Mouse (Mus musculus): ENCODE measurements around the gene Lima1. TPM values are rescaled to one million over a fixed set of nuclear protein-coding genes. Genes with fewer than 3 reads are reported as not detected.

Lima1 gene
- polyA plus RNA-seq, 1 experiment from 2014 or later: 18.6 TPM

- peaks cover 4 to 11% of the 10 kb centered on the region in 2 experiments; a peak in 2 of 4 replicates for H3K4me1 ChIP-seq (ENCODE audit: control insufficient read depth in 2 of 2, insufficient read depth in 2 of 2, low read length in 2 of 2)
- no peaks in the 10 kb centered on the region for H3K27me3 ChIP-seq (ENCODE audit: control insufficient read depth, insufficient read depth, low read length)
- no peak for ATAC-seq (ENCODE audit: insufficient number of reproducible peaks, insufficient read depth, low FRiP score, low read depth)
- no peaks in the 10 kb centered on the region for H3K36me3 ChIP-seq (ENCODE audit: control insufficient read depth, insufficient read depth, low read length)
- no peak overlapping the region for H3K4me3 ChIP-seq (ENCODE audit: control insufficient read depth in 1 of 2, insufficient read depth in 1 of 2, low read depth in 1 of 2, low read length in 2 of 2)
- H3K9me3 ChIP-seq (ENCODE audit: control insufficient read depth, low read length): no peaks in the 10 kb centered on the region
- WGBS: 25% methylated on average over 8 of the region's 8 CpGs
- H3K9ac ChIP-seq (ENCODE audit: low read length): no peak overlapping the region
- H3K4me2 ChIP-seq (ENCODE audit: low read length): 0 out of 2 replicates have a peak overlapping the region, but pooled peaks have one; percentile 13
- no peak overlapping the region for H3K27ac ChIP-seq (replicated peaks in 1 of 2; ENCODE audit: control insufficient read depth in 1 of 2, insufficient read depth in 1 of 2, low read depth in 2 of 2, low read length in 2 of 2)
Measured at GRCm38 (mm10) chr15:99847937-99848336, 27.3 kb downstream of the Lima1 start.

- Histone ChIP-seq H3K4me2 (ENCODE audit: low read length) (no peak overlapping the region), H3K4me3 (ENCODE audit: control insufficient read depth in 1 of 2, insufficient read depth in 1 of 2, low read depth in 1 of 2, low read length in 2 of 2) (no peak overlapping the region), H3K4me1 (ENCODE audit: control insufficient read depth in 2 of 2, insufficient read depth in 2 of 2, low read length in 2 of 2) (peaks cover 4 to 11% of the 10 kb centered on the region in 2 experiments; a peak in 2 of 4 replicates), H3K9me3 (ENCODE audit: control insufficient read depth, low read length) (no peaks in the 10 kb centered on the region), H3K9ac (ENCODE audit: low read length) (no peak overlapping the region), H3K27me3 (ENCODE audit: control insufficient read depth, insufficient read depth, low read length) (no peaks in the 10 kb centered on the region), H3K27ac (replicated peaks in 1 of 2; ENCODE audit: control insufficient read depth in 1 of 2, insufficient read depth in 1 of 2, low read depth in 2 of 2, low read length in 2 of 2) (no peak overlapping the region), H3K36me3 (ENCODE audit: control insufficient read depth, insufficient read depth, low read length) (no peaks in the 10 kb centered on the region)
- ATAC-seq (ENCODE audit: insufficient number of reproducible peaks, insufficient read depth, low FRiP score, low read depth): no peak
- 67% methylated on average over 13 of the region's 13 CpGs for WGBS
Measured at GRCm38 (mm10) chr15:99847207-99847881, 27.9 kb downstream of the Lima1 start.

GRCm38 (mm10) chr15:99846633-99847032 lies 28.6 kb downstream of the Lima1 start:
- H3K9me3 ChIP-seq (ENCODE audit: control insufficient read depth, low read length): no peaks in the 10 kb centered on the region
- no peaks in the 10 kb centered on the region for H3K36me3 ChIP-seq (ENCODE audit: control insufficient read depth, insufficient read depth, low read length)
- H3K27ac ChIP-seq (replicated peaks in 1 of 2; ENCODE audit: control insufficient read depth in 1 of 2, insufficient read depth in 1 of 2, low read depth in 2 of 2, low read length in 2 of 2): no peak overlapping the region
- peaks cover 4 to 11% of the 10 kb centered on the region in 2 experiments; a peak in 2 of 4 replicates for H3K4me1 ChIP-seq (ENCODE audit: control insufficient read depth in 2 of 2, insufficient read depth in 2 of 2, low read length in 2 of 2)
- no peak overlapping the region for H3K9ac ChIP-seq (ENCODE audit: low read length)
- WGBS: 57% methylated on average over 6 of the region's 6 CpGs
- ATAC-seq (ENCODE audit: insufficient number of reproducible peaks, insufficient read depth, low FRiP score, low read depth): no peak
- no peaks in the 10 kb centered on the region for H3K27me3 ChIP-seq (ENCODE audit: control insufficient read depth, insufficient read depth, low read length)
- H3K4me3 ChIP-seq (ENCODE audit: control insufficient read depth in 1 of 2, insufficient read depth in 1 of 2, low read depth in 1 of 2, low read length in 2 of 2): no peak overlapping the region
- no peak overlapping the region for H3K4me2 ChIP-seq (ENCODE audit: low read length)

DNA sequence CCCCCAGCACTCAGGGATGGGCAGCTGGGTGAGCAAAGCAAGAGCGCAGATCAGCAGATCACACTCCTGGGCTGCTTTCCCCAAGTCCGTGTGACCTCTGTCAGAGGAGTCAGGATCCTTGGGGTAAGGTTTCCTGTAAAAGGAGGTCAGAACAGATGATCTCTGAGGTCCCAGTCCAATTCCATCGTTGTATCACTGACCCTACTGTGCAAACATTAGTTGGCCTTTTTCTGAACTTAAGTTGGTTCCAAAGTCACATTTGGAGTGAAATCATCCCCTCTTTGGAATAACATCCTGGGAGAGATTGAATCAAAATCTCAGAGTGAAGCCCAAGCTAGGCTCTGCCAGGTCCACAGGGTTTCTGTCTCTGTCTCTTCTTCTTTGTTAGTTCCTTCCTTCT lies 31.4 kb downstream of the Lima1 start:
- Histone ChIP-seq H3K27me3 (ENCODE audit: control insufficient read depth, insufficient read depth, low read length) (no peaks in the 10 kb centered on the region), H3K36me3 (ENCODE audit: control insufficient read depth, insufficient read depth, low read length) (no peaks in the 10 kb centered on the region), H3K9ac (ENCODE audit: low read length) (no peak overlapping the region), H3K9me3 (ENCODE audit: control insufficient read depth, low read length) (no peaks in the 10 kb centered on the region), H3K27ac (replicated peaks in 1 of 2; ENCODE audit: control insufficient read depth in 1 of 2, insufficient read depth in 1 of 2, low read depth in 2 of 2, low read length in 2 of 2) (no peak overlapping the region), H3K4me3 (ENCODE audit: control insufficient read depth in 1 of 2, insufficient read depth in 1 of 2, low read depth in 1 of 2, low read length in 2 of 2) (no peak overlapping the region), H3K4me1 (ENCODE audit: control insufficient read depth in 2 of 2, insufficient read depth in 2 of 2, low read length in 2 of 2) (peaks cover 4 to 11% of the 10 kb centered on the region in 2 experiments; a peak in 2 of 4 replicates), H3K4me2 (ENCODE audit: low read length) (no peak overlapping the region)
- ATAC-seq (ENCODE audit: insufficient number of reproducible peaks, insufficient read depth, low FRiP score, low read depth): no peak
- 75% methylated on average over 3 of the region's 3 CpGs for whole genome bisulfite sequencing

- no peaks in the 10 kb centered on the region for H3K4me1 ChIP-seq (ENCODE audit: control insufficient read depth in 2 of 2, insufficient read depth in 2 of 2, low read length in 2 of 2)
- H3K9ac ChIP-seq (ENCODE audit: low read length): no peak overlapping the region
- ATAC-seq (ENCODE audit: insufficient number of reproducible peaks, insufficient read depth, low FRiP score, low read depth): no peak
- H3K27me3 ChIP-seq (ENCODE audit: control insufficient read depth, insufficient read depth, low read length): no peaks in the 10 kb centered on the region
- no peak overlapping the region for H3K27ac ChIP-seq (replicated peaks in 1 of 2; ENCODE audit: control insufficient read depth in 1 of 2, insufficient read depth in 1 of 2, low read depth in 2 of 2, low read length in 2 of 2)
- 50% methylated on average over 2 of the region's 2 CpGs for WGBS
- H3K36me3 ChIP-seq (ENCODE audit: control insufficient read depth, insufficient read depth, low read length): no peaks in the 10 kb centered on the region
- no peak overlapping the region for H3K4me2 ChIP-seq (ENCODE audit: low read length)
- no peaks in the 10 kb centered on the region for H3K9me3 ChIP-seq (ENCODE audit: control insufficient read depth, low read length)
- no peak overlapping the region for H3K4me3 ChIP-seq (ENCODE audit: control insufficient read depth in 1 of 2, insufficient read depth in 1 of 2, low read depth in 1 of 2, low read length in 2 of 2)
Measured at GRCm38 (mm10) chr15:99839910-99840309, 35.3 kb downstream of the Lima1 start.

DNA sequence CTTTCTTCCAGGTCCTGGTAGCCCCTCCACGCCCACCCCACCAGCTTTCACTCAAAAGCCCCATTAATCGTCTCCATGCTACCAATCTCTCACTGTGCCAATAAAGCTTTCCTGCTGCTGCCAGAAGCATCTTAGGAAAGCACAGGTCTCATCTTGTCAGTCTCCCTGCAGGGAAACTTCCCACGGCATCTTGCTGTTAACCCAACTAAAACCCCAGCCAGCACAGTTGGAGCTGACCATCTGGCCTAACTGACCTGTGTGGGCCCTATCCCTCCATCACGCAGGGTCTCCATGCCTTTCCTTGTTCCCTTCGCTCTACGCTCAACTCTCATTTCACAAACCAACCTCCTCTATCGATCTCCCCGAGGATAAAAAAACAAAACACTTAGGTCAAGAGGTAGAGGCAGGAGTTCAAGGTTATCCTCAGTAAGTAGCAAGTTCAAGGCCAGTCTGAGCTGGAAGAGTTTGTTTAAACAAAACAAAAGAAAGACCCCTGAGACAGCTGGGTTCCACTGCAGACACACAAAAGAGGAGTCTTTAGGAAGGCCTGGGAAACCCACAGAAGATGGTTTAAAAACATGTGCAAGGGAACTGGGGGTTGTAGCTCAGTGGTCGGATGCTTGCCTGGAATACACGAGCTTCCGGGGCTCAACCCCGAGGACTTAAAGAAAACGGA lies 36.0 kb downstream of the Lima1 start:
- H3K9ac ChIP-seq (ENCODE audit: low read length): no peak overlapping the region
- no peak overlapping the region for H3K27ac ChIP-seq (replicated peaks in 1 of 2; ENCODE audit: control insufficient read depth in 1 of 2, insufficient read depth in 1 of 2, low read depth in 2 of 2, low read length in 2 of 2)
- H3K4me1 ChIP-seq (ENCODE audit: control insufficient read depth in 2 of 2, insufficient read depth in 2 of 2, low read length in 2 of 2): no peaks in the 10 kb centered on the region
- 81% methylated on average over 13 of the region's 13 CpGs for WGBS
- no peak for ATAC-seq (ENCODE audit: insufficient number of reproducible peaks, insufficient read depth, low FRiP score, low read depth)
- no peaks in the 10 kb centered on the region for H3K27me3 ChIP-seq (ENCODE audit: control insufficient read depth, insufficient read depth, low read length)
- no peaks in the 10 kb centered on the region for H3K9me3 ChIP-seq (ENCODE audit: control insufficient read depth, low read length)
- H3K36me3 ChIP-seq (ENCODE audit: control insufficient read depth, insufficient read depth, low read length): no peaks in the 10 kb centered on the region
- H3K4me3 ChIP-seq (ENCODE audit: control insufficient read depth in 1 of 2, insufficient read depth in 1 of 2, low read depth in 1 of 2, low read length in 2 of 2): no peak overlapping the region
- H3K4me2 ChIP-seq (ENCODE audit: low read length): no peak overlapping the region

- H3K4me2 ChIP-seq (ENCODE audit: low read length): no peak overlapping the region
- H3K9ac ChIP-seq (ENCODE audit: low read length): no peak overlapping the region
- H3K36me3 ChIP-seq (ENCODE audit: control insufficient read depth, insufficient read depth, low read length): no peaks in the 10 kb centered on the region
- WGBS: 70% methylated on average over 7 of the region's 7 CpGs
- H3K9me3 ChIP-seq (ENCODE audit: control insufficient read depth, low read length): no peaks in the 10 kb centered on the region
- no peak overlapping the region for H3K27ac ChIP-seq (replicated peaks in 1 of 2; ENCODE audit: control insufficient read depth in 1 of 2, insufficient read depth in 1 of 2, low read depth in 2 of 2, low read length in 2 of 2)
- H3K4me1 ChIP-seq (ENCODE audit: control insufficient read depth in 2 of 2, insufficient read depth in 2 of 2, low read length in 2 of 2): no peaks in the 10 kb centered on the region
- H3K4me3 ChIP-seq (ENCODE audit: control insufficient read depth in 1 of 2, insufficient read depth in 1 of 2, low read depth in 1 of 2, low read length in 2 of 2): no peak overlapping the region
- no peak for ATAC-seq (ENCODE audit: insufficient number of reproducible peaks, insufficient read depth, low FRiP score, low read depth)
- no peaks in the 10 kb centered on the region for H3K27me3 ChIP-seq (ENCODE audit: control insufficient read depth, insufficient read depth, low read length)
Measured at GRCm38 (mm10) chr15:99837561-99837960, 37.7 kb downstream of the Lima1 start.
